23 mouse cellular contexts compared by ENCODE assay signal in genomic region chr11:80389885-80390284, GRCm38 (mm10). TPM values are rescaled to one million over a fixed set of nuclear protein-coding genes. Genes with fewer than 3 reads are reported as not detected.
A peak's percentile ranks its signal among the peaks of the same experiment; 100 is the strongest.
DNase-seq lines count a peak whose midpoint lies in the region; ATAC-seq and TF ChIP-seq lines count a peak whose summit lies in the region.
"Had no signal": no experiment of that assay in that cellular context is flagged by ENCODE, and none has a peak within 500 bp of the region (broad histone marks: within the 10 kb centered on the region; RNA-seq: fewer than 3 reads in every experiment).

No protein-coding gene starts in this region.

- H3K27me3 ChIP-seq in midbrain, embryonic 11.5 days (ENCODE audit: control insufficient read depth, insufficient read depth, low read length): no peaks in the 10 kb centered on the region
- no peaks in the 10 kb centered on the region for H3K27me3 ChIP-seq in midbrain, embryonic 16.5 days (ENCODE audit: control insufficient read depth, insufficient read depth, low read depth, low read length)
- no peaks in the 10 kb centered on the region for H3K27me3 ChIP-seq in MEL (ENCODE audit: control insufficient read depth in 1 of 2, insufficient read depth in 2 of 2, low read length in 2 of 2)
- H3K27me3 ChIP-seq: CH12.LX, Patski had no signal

- H3K4me2 ChIP-seq in midbrain, embryonic 11.5 days: no peak overlapping the region
- H3K4me2 ChIP-seq in midbrain, embryonic 16.5 days (ENCODE audit: low read length): no peak overlapping the region

- H3K4me1 ChIP-seq in midbrain, embryonic 11.5 days (ENCODE audit: control insufficient read depth, insufficient read depth, low read length): peaks cover 15% of the 10 kb centered on the region
- H3K4me1 ChIP-seq in midbrain, embryonic 16.5 days (ENCODE audit: control insufficient read depth, insufficient read depth, low read length): peaks cover 25% of the 10 kb centered on the region
- H3K4me1 ChIP-seq in MEL (ENCODE audit: control insufficient read depth in 1 of 2, insufficient read depth in 2 of 2, low read length in 2 of 2): peaks cover 22 to 24% of the 10 kb centered on the region in 2 experiments

- no peak for TF ChIP-seq POLR2A in MEL (IDR thresholded peaks at IDR 0.05; ENCODE audit: control insufficient read depth in 1 of 2, insufficient read depth in 1 of 2, low read depth in 1 of 2, low read length in 2 of 2, poor library complexity in 1 of 2)

- no peak for ATAC-seq in midbrain, embryonic 11.5 days (ENCODE audit: low FRiP score)
- no peak for ATAC-seq in midbrain, embryonic 16.5 days
- ATAC-seq in activated CD4-positive, CD25-positive, alpha-beta regulatory T cell, adult 4 months: no peak
- ATAC-seq: CD4-positive, CD25-positive, alpha-beta regulatory T cell, adult 4 months; Patski had no signal

- no peak for TF ChIP-seq EP300 in MEL (IDR thresholded peaks at IDR 0.05; ENCODE audit: low read depth in 1 of 2, low read length in 2 of 2)

- no peaks in the 10 kb centered on the region for H3K9me3 ChIP-seq in midbrain, embryonic 11.5 days (ENCODE audit: control insufficient read depth, low read length)
- H3K9me3 ChIP-seq in midbrain, embryonic 16.5 days (replicated peaks; ENCODE audit: control insufficient read depth, low read length, poor library complexity, severe bottlenecking): no peaks in the 10 kb centered on the region
- no peaks in the 10 kb centered on the region for H3K9me3 ChIP-seq in MEL (replicated peaks; ENCODE audit: insufficient read depth, low read length)
- H3K9me3 ChIP-seq: G1E had no signal

- WGBS in midbrain, embryonic 11.5 days: 89% methylated on average over 1 of the region's 1 CpGs
- 84% methylated on average over 1 of the region's 1 CpGs for WGBS in midbrain, embryonic 16.5 days

- no peak overlapping the region for H3K9ac ChIP-seq in midbrain, embryonic 11.5 days (ENCODE audit: low read length)
- H3K9ac ChIP-seq in midbrain, embryonic 16.5 days (ENCODE audit: low read depth, low read length): no peak overlapping the region
- no peak overlapping the region for H3K9ac ChIP-seq in MEL (ENCODE audit: control insufficient read depth, low read depth, low read length, poor library complexity, severe bottlenecking)

- TF ChIP-seq CTCF in layer of hippocampus, adult 2 months (conservative IDR thresholded peaks at IDR 0.05): no peak
- TF ChIP-seq CTCF in MEL (IDR thresholded peaks at IDR 0.05 in 2 of 3, conservative IDR thresholded peaks at IDR 0.05 in 1 of 3; ENCODE audit: control insufficient read depth in 1 of 3, insufficient read depth in 1 of 3, low read depth in 2 of 3, low read length in 3 of 3, poor library complexity in 1 of 3, severe bottlenecking in 1 of 3): no peak

- H3K27ac ChIP-seq in layer of hippocampus, adult 2 months: peak overlapping the region; percentile 28; the same call in 1 of the 2 replicates
- no peak overlapping the region for H3K27ac ChIP-seq in midbrain, embryonic 11.5 days (ENCODE audit: low read depth, low read length)
- H3K27ac ChIP-seq in midbrain, embryonic 16.5 days (ENCODE audit: low read length): no peak overlapping the region
- no peak overlapping the region for H3K27ac ChIP-seq in MEL (ENCODE audit: control insufficient read depth, low read depth, low read length)

- H3K4me3 ChIP-seq in layer of hippocampus, adult 2 months: no peak overlapping the region
- no peak overlapping the region for H3K4me3 ChIP-seq in midbrain, embryonic 11.5 days (ENCODE audit: low read depth, low read length)
- H3K4me3 ChIP-seq in midbrain, embryonic 16.5 days (ENCODE audit: low read depth, low read length): no peak overlapping the region
- H3K4me3 ChIP-seq in MEL (ENCODE audit: control insufficient read depth in 1 of 2, insufficient read depth in 1 of 2, low read depth in 2 of 2, low read length in 2 of 2): no peak overlapping the region

- peaks cover 30% of the 10 kb centered on the region for H3K36me3 ChIP-seq in midbrain, embryonic 11.5 days (ENCODE audit: control insufficient read depth, insufficient read depth, low read length)
- peaks cover 17% of the 10 kb centered on the region for H3K36me3 ChIP-seq in midbrain, embryonic 16.5 days (ENCODE audit: control insufficient read depth, insufficient read depth, low read length)
- H3K36me3 ChIP-seq in MEL (ENCODE audit: control insufficient read depth in 1 of 2, insufficient read depth in 2 of 2, low read length in 2 of 2): peaks cover 71 to 93% of the 10 kb centered on the region in 2 experiments

- peaks cover 58% of the 10 kb centered on the region for H3K79me2 ChIP-seq in MEL (ENCODE audit: control insufficient read depth, insufficient read depth, low read length, poor library complexity)

- DNase-seq in layer of hippocampus, adult 2 months (ENCODE audit: low spot score in 2 of 2): peak; percentile 24 to 35
- DNase-seq in layer of hippocampus, adult 8-10 months (ENCODE audit: low spot score in 2 of 2): no peak
- DNase-seq in layer of hippocampus, adult 9-11 months: peak; percentile 29
- no peak for DNase-seq in layer of hippocampus, postnatal 10 days (ENCODE audit: low spot score in 2 of 2)
- DNase-seq in midbrain, embryonic 11.5 days (ENCODE audit: low spot score, missing footprints): peak; percentile 81
- DNase-seq in MEL (ENCODE audit: low read depth, low spot score): no peak
- DNase-seq: adrenal gland, adult 2 months; adrenal gland, adult 8-10 months; adrenal gland, postnatal 10 days; adrenal gland, postnatal 14 days; adrenal gland, postnatal 25 days; adrenal gland, postnatal 36 days; B cell, adult 2 months; cerebellum, adult 11 months; cerebellum, adult 11-12 months; cerebellum, adult 18-20 months; cerebellum, adult 2 months had no signal

- TF ChIP-seq RAD21 in MEL (IDR thresholded peaks at IDR 0.05; ENCODE audit: low read depth, low read length): no peak

TF ChIP-seq in MEL, 35 proteins besides CTCF, POLR2A, EP300 and RAD21:
- TF ChIP-seq RCOR1 (IDR thresholded peaks at IDR 0.05; ENCODE audit: low read depth, low read length) (no peak), SIN3A (IDR thresholded peaks at IDR 0.05; ENCODE audit: low read length) (0 out of 2 replicates have a peak, but pooled peaks have one; percentile 3)

RNA-seq across cellular contexts. Expression of gene Zfp207, which starts 6.8 kb away (rescaled TPM):
- total RNA-seq in layer of hippocampus, adult 2 months (2021): 100 to 1,000 TPM; 151 to 152 TPM
- total RNA-seq in layer of hippocampus, adult 8-10 months (2022): 100 to 1,000 TPM; 119 to 202 (median 151) TPM
- total RNA-seq in layer of hippocampus, postnatal 10 days (2021): 100 to 1,000 TPM; 152 to 164 TPM
- polyA plus RNA-seq in midbrain, embryonic 11.5 days (2014; fragmentation: Nextera tagmentation; extraction: Ambion mirVana): 338 and 371 TPM in 2 replicates
- 190 and 202 TPM in 2 replicates for polyA plus RNA-seq in midbrain, embryonic 16.5 days (2015; fragmentation: Nextera tagmentation; extraction: Ambion mirVana)
- 143 and 150 TPM in 2 replicates for total RNA-seq in MEL (2012; rRNA removed)
- polyA plus RNA-seq in MEL (2012; ENCODE audit: insufficient read depth in 1 of 2, insufficient read length in 2 of 2, low read depth in 1 of 2, low replicate concordance in 2 of 2, missing spikeins in 1 of 2): 100 to 1,000 TPM; 186 to 347 TPM
- 100 to 1,000 TPM; 296 to 314 TPM for polyA plus RNA-seq in activated CD4-positive, CD25-positive, alpha-beta regulatory T cell, adult 4 months (2017; shearing (Covaris generic))

RNA-seq across cellular contexts. Expression of gene 5730455P16Rik, which starts 12.1 kb away (rescaled TPM):
- total RNA-seq in layer of hippocampus, adult 2 months (2021): 10 to 100 TPM; 51.3 to 53.0 TPM
- total RNA-seq in layer of hippocampus, adult 8-10 months (2022): 10 to 100 TPM; 51.4 to 57.8 (median 53.7) TPM
- total RNA-seq in layer of hippocampus, postnatal 10 days (2021): 10 to 100 TPM; 43.5 to 46.0 TPM
- 21.6 and 26.5 TPM in 2 replicates for polyA plus RNA-seq in midbrain, embryonic 11.5 days (2014; fragmentation: Nextera tagmentation; extraction: Ambion mirVana)
- 38.1 and 39.4 TPM in 2 replicates for polyA plus RNA-seq in midbrain, embryonic 16.5 days (2015; fragmentation: Nextera tagmentation; extraction: Ambion mirVana)
- 9.4 and 10.1 TPM in 2 replicates for total RNA-seq in MEL (2012; rRNA removed)
- 1 to 10 TPM in 1 of 2 experiments, not detected in 1; 9.5 TPM for polyA plus RNA-seq in MEL (2012; ENCODE audit: insufficient read depth in 1 of 2, insufficient read length in 2 of 2, low read depth in 1 of 2, low replicate concordance in 2 of 2, missing spikeins in 1 of 2)
- 10 to 100 TPM in 1 of 2 experiments, 1 to 10 TPM in 1; 9.3 to 17.7 TPM for polyA plus RNA-seq in activated CD4-positive, CD25-positive, alpha-beta regulatory T cell, adult 4 months (2017; shearing (Covaris generic))

RNA-seq across cellular contexts. Expression of gene Psmd11, which starts 38.5 kb away (rescaled TPM):
- 100 to 1,000 TPM in 1 of 2 experiments, 10 to 100 TPM in 1; 93.8 to 101 TPM for total RNA-seq in layer of hippocampus, adult 2 months (2021)
- total RNA-seq in layer of hippocampus, adult 8-10 months (2022): 100 to 1,000 TPM; 105 to 116 (median 107) TPM
- total RNA-seq in layer of hippocampus, postnatal 10 days (2021): 100 to 1,000 TPM; 106 to 116 TPM
- polyA plus RNA-seq in midbrain, embryonic 11.5 days (2014; fragmentation: Nextera tagmentation; extraction: Ambion mirVana): 347 and 375 TPM in 2 replicates
- polyA plus RNA-seq in midbrain, embryonic 16.5 days (2015; fragmentation: Nextera tagmentation; extraction: Ambion mirVana): 270 and 301 TPM in 2 replicates
- 110 and 153 TPM in 2 replicates for total RNA-seq in MEL (2012; rRNA removed)
- polyA plus RNA-seq in MEL (2012; ENCODE audit: insufficient read depth in 1 of 2, insufficient read length in 2 of 2, low read depth in 1 of 2, low replicate concordance in 2 of 2, missing spikeins in 1 of 2): 100 to 1,000 TPM; 184 to 324 TPM
- polyA plus RNA-seq in activated CD4-positive, CD25-positive, alpha-beta regulatory T cell, adult 4 months (2017; shearing (Covaris generic)): 100 to 1,000 TPM; 273 to 307 TPM

Comparison
In these comparisons a context has a peak if more than half of its experiments do, and no peak if none do; other contexts are left out.
1. DNase-seq: peak in layer of hippocampus, adult 2 months (2 of 2), layer of hippocampus, adult 9-11 months (single experiment) and midbrain, embryonic 11.5 days (single experiment); none in layer of hippocampus, adult 8-10 months (0 of 2), layer of hippocampus, postnatal 10 days (0 of 2) and MEL (single experiment).